Mouse (Mus musculus): ENCODE measurements around the gene Ppp4c.
A peak's percentile ranks its signal among the peaks of the same experiment; 100 is the strongest.

Gene Ppp4c

DNA sequence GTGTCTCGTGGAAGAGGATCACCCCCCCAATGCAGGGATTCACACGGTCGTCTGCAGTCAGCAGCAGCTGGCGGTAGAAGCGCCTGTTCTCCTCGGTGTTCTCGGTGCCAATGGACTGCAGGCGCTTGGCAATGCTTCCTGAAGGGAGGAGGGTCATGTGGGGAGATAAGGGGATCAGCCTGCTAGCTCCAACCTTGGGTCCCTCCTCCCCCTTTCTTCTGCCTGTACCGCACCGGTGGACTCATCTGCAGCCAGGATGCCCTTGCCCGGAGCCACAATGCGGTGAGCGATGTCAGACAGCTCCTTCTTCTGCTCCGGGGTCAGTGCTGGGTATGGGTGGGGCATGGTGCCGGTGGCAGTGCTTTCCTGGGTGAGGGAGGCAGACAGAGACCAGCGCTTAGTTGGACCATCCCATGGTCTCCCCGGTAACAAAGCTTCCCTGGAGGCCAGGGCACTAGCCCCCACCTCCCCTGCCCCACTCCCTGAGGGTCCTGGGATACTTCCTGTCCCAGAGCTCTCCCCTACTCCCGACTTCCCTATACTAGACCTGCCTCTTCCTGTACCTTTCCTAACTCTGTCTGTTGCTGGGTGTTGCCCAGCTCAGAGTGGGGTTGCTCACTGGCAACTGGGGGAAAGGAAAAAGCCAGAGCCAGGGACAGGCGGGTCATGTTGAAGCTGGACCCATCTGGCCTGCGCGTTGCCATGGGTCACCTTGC is 5.3 kb upstream of the Ppp4c start, which contains the start of gene Fam57b:
Fam57b (plus strand) TSS at position 258 of the 716 bp plus-strand sequence.
- DNase-seq (ENCODE audit: low read depth, low spot score), result no peak
- no peaks in the 10 kb centered on the region for H3K27me3 ChIP-seq (ENCODE audit: control insufficient read depth, insufficient read depth, low read length, poor library complexity, severe bottlenecking)

DNA sequence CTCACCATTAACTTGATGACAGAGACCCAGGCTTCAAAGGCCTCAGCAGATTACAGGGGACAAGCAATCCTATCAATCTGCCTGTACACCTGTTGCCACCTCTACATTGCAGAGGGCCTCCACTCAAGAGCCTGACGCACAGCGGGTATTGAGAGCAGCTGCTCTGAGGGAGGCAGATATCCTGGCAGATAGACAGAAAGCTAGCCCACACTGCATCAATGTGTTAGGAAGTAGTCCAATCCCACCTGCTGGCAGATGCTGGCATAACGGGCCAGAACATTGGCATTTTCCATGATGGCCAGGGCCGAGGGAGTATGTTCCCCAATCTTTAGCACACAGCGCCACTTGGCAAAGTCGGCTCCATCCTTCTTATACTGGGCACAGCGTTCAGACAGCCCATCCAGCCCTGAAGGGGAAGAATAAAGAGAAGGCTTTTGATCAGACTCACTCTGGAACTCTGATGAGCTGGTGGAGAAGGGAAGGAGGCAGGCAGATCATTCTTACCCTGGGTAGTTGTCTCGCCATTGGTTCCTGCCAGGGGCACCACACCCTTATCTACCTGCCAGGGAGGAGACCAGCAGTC is 4.1 kb upstream of the Ppp4c start:
- H3K27me3 ChIP-seq (ENCODE audit: control insufficient read depth, insufficient read depth, low read length, poor library complexity, severe bottlenecking), result no peaks in the 10 kb centered on the region
- DNase-seq (ENCODE audit: low read depth, low spot score), result peak; percentile 55
- H3K36me3 ChIP-seq (ENCODE audit: control insufficient read depth, insufficient read depth, low read length, poor library complexity, severe bottlenecking), result peaks cover 6% of the 10 kb centered on the region

More for the DNA sequence above, 5.3 kb upstream of the Ppp4c start, which contains the start of gene Fam57b:
- H3K36me3 ChIP-seq (ENCODE audit: control insufficient read depth, insufficient read depth, low read length, poor library complexity, severe bottlenecking), result peaks cover 6% of the 10 kb centered on the region

DNA sequence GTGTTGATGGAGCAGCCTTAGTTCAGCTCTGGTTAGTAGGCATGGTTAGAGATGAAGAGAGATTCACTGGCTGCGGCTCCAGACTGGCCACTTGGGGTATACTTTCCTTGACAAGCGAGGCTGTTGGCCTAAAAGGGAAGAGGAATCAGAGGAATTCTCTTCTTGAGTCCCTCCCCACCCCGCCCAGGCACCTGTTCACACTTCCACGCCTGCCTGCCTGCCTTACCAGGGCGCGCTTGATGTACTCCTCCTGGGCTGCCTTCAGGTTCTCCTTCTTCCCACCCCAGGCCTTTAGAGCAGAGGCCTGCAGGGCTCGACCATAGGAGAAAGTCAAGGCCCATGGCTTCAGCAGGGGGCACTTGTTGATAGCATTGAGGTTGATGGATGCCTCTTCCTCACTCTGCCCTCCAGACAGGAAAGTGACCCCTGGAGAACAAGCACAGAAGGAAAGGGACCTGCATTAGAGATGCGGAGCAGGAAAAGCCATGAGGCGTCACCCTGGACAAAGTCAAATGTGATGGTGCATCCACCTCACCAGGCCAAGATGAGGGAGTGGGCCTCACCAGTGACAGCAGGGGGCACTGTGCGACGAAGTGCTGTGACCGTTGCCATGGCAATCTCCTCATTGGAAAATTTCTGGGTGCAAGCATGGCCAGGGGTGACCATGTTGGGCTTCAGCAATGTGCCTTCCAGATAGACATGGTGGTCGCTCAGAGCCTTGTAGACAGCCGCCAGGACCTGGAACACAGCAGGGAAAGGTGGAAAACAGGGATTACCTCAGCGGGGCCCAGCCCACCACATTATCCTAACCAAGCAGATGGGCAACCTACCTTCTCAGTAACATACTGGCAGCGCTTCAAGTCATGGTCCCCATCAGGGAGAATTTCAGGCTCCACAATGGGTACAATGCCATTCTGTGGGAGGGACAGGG is 3.4 kb upstream of the Ppp4c start:
- DNase-seq (ENCODE audit: low read depth, low spot score), result no peak
- Histone ChIP-seq H3K27me3 (ENCODE audit: control insufficient read depth, insufficient read depth, low read length, poor library complexity, severe bottlenecking) (no peaks in the 10 kb centered on the region), H3K36me3 (ENCODE audit: control insufficient read depth, insufficient read depth, low read length, poor library complexity, severe bottlenecking) (peaks cover 6% of the 10 kb centered on the region)

DNA sequence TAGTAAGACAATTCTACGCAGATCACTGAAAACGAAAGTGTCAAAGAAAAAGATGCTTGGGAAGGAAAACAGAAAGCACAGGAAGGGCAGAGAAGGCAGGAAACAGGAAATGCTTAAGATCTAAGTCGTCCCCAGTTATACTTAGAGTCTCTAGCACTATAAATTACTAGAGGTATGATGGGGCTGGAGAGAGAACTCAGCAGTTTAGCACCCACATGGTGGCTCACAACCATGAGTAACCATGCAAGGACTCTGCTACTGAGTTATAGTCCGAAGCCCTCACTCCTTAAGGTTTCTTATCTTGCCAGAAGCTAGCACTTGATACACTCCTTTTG is 1.9 kb upstream of the Ppp4c start:
- no peak for DNase-seq (ENCODE audit: low read depth, low spot score)
- H3K27me3 ChIP-seq (ENCODE audit: control insufficient read depth, insufficient read depth, low read length, poor library complexity, severe bottlenecking), result no peaks in the 10 kb centered on the region
- peaks cover 9% of the 10 kb centered on the region for H3K36me3 ChIP-seq (ENCODE audit: control insufficient read depth, insufficient read depth, low read length, poor library complexity, severe bottlenecking)

DNA sequence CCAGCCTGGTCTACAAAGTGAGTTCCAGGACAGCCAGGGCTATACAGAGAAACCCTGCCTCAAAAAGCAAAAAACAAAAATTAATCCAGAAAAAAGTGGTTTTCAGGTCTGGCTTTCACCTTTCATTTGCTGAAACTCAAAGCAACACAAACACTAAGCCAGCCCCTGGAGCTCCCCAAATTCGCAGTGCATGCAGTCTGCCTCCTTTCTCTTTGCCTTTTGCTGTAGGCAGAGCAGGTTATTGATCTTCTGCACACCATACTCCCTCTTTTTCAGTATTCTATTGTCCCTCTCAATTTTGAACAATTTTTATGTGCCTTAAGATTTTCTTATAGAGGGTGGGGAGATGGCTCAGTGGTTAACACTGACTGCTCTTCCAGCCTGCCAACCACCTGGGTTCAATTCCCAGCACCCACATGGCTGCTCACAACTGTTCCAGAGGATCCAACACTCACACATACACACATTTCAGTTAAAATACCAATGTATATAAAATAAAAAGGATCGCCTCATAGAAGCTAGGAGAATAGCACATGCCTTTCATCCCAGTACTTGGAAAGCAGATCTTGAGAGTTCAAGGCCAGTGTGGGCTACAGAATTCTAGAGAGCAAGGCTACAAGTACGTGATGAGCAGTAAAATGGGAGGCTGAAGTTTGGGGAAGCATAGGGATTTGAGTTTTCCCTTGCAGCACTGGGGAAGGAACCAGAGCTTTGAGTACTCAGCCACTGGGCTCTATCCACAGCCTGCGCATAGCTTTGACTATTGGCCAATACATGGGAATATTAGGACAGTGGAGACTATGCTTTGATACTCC is 1.4 kb upstream of the Ppp4c start:
- Histone ChIP-seq H3K36me3 (ENCODE audit: control insufficient read depth, insufficient read depth, low read length, poor library complexity, severe bottlenecking) (peaks cover 10% of the 10 kb centered on the region), H3K27me3 (ENCODE audit: control insufficient read depth, insufficient read depth, low read length, poor library complexity, severe bottlenecking) (no peaks in the 10 kb centered on the region)
- no peak for DNase-seq (ENCODE audit: low read depth, low spot score)

DNA sequence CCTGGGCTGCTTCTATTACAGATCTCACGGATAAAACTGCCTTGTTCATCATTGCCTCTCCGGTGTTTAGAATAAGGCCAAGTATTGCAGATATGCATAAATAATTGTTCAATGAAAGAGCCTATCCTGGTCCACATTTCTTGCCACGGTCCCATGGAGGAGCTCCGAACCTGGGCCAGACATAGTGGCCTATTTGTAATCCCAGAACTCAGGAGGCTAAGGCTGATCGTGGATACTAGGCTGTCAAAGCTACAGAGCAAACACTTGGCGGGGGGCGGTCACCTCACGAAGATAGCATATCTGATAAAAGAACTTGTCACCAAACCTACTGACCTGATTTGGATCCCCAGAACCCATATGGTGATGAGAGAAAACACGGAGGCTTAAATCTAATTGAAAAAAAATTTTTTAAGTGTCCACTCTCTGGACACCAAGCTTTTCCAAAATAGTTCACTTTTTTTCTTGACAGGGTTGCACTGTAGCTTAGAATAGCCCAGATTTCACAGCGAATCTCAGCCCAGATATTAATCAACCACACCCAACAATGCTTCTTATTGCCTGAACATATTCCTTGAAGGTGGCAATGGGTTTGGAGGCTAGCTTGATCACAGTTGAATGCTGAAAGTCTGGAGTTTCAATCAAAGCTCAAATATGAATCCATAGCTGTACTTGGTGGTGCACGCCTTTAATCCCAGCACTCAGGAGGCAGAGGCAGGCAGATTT is 586 bp upstream of the Ppp4c start:
- Histone ChIP-seq H3K36me3 (ENCODE audit: control insufficient read depth, insufficient read depth, low read length, poor library complexity, severe bottlenecking) (peaks cover 12% of the 10 kb centered on the region), H3K27me3 (ENCODE audit: control insufficient read depth, insufficient read depth, low read length, poor library complexity, severe bottlenecking) (no peaks in the 10 kb centered on the region)
- DNase-seq (ENCODE audit: low read depth, low spot score), result no peak

DNA sequence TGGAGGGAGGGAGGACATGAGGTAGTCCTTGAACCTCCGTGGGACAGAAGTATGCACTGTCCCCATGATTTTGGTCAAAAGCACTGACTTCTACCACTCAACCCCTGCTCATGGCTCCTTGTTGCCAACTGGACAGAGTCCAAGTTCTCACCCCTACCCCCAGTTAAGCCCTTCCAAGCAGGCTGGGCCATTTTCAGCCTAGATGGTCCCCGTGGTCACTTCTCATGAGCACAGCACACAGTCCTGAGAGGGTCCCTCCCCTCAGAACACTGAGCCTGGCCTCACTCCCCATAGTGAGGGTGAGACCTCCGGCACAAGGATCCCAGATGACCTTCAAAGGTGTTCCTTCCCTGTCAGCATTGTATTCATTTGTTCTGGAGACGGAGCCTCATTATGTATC is 3.2 kb downstream of the Ppp4c start:
- Histone ChIP-seq H3K36me3 (ENCODE audit: control insufficient read depth, insufficient read depth, low read length, poor library complexity, severe bottlenecking) (peaks cover 9% of the 10 kb centered on the region), H3K27me3 (ENCODE audit: control insufficient read depth, insufficient read depth, low read length, poor library complexity, severe bottlenecking) (no peaks in the 10 kb centered on the region)
- no peak for DNase-seq (ENCODE audit: low read depth, low spot score)

DNA sequence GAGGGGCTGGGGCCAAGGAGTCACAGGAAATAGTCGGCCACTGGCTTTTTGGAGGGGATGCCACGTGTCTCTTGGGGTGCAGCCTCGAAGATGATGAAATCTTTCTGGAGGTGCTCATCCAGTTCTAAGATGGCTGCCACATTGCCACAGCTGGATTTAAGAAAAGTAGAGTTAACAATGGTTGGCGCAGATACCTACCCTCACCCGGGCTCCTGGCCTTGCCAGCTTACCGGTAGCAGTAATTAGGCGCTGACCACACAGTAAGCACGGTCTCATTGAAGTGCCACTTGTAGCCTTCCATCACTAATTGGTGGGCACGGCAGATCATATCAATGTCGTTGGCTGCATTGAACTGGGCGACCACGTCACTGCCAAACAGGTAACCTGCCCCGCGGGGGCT is 6.2 kb downstream of the Ppp4c start:
- DNase-seq (ENCODE audit: low read depth, low spot score), result no peak
- peaks cover 9% of the 10 kb centered on the region for H3K36me3 ChIP-seq (ENCODE audit: control insufficient read depth, insufficient read depth, low read length, poor library complexity, severe bottlenecking)
- H3K27me3 ChIP-seq (ENCODE audit: control insufficient read depth, insufficient read depth, low read length, poor library complexity, severe bottlenecking), result no peaks in the 10 kb centered on the region

DNA sequence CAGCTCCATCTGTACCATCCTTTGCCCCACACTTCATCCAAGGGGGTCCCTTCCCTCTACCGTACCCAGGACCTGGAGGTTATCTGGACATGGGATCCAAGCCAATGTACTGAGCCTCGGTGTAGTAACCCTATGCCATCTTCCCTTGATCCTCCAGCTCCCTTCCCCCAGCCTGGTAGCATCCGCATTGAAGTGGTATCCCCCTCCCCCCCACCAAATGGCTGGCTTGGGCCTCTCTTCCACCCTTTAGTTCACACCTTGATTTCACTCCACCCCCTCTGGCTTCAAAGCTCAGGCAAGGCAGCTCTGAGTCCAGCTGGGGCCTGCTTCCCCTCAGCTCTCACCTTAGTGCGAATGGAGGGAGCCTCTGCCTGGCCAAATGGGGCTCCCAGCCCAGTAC is 7.2 kb downstream of the Ppp4c start:
- H3K36me3 ChIP-seq (ENCODE audit: control insufficient read depth, insufficient read depth, low read length, poor library complexity, severe bottlenecking), result peaks cover 9% of the 10 kb centered on the region

DNA sequence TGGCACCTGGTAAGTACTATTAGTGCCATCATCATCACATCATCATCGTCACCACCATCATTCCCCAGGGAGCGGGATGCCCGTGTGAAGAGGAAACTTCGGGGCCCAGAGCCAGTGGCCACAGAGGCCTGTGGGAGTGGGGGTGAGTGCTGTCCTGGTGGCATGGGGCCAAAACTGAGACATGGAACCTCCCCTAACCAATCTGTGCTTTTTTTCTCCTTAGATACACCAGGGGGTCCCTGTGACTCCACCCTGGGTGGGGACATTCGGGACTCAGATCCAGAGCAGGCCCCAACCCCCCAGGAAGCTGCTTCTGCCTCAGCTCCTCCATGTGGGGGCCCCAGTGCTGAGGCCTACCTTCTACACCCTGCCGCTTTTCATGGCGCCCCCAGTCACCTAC is 7.8 kb downstream of the Ppp4c start:
- DNase-seq (ENCODE audit: low read depth, low spot score), result no peak
- Histone ChIP-seq H3K36me3 (ENCODE audit: control insufficient read depth, insufficient read depth, low read length, poor library complexity, severe bottlenecking) (peaks cover 9% of the 10 kb centered on the region), H3K27me3 (ENCODE audit: control insufficient read depth, insufficient read depth, low read length, poor library complexity, severe bottlenecking) (no peaks in the 10 kb centered on the region)

More for the DNA sequence above, 7.2 kb downstream of the Ppp4c start:
- DNase-seq (ENCODE audit: low read depth, low spot score), result no peak
- H3K27me3 ChIP-seq (ENCODE audit: control insufficient read depth, insufficient read depth, low read length, poor library complexity, severe bottlenecking), result no peaks in the 10 kb centered on the region

DNA sequence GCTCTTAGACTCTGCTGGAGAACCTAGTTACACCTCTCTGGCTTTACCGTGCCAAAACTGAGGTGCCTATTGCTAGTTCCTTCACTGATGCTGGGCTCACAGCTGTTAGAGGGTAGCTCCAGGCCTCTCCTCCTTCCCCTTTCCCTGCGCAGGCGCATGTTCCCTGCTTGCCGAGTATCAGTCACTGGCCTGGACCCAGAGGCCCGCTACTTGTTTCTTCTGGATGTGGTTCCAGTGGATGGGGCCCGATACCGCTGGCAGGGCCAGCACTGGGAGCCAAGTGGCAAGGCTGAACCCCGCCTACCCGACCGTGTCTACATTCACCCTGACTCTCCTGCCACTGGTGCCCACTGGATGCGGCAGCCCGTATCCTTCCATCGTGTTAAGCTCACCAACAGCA is 9.6 kb downstream of the Ppp4c start:
- Histone ChIP-seq H3K27me3 (ENCODE audit: control insufficient read depth, insufficient read depth, low read length, poor library complexity, severe bottlenecking) (no peaks in the 10 kb centered on the region), H3K36me3 (ENCODE audit: control insufficient read depth, insufficient read depth, low read length, poor library complexity, severe bottlenecking) (peaks cover 8% of the 10 kb centered on the region)
- no peak for DNase-seq (ENCODE audit: low read depth, low spot score)

DNA sequence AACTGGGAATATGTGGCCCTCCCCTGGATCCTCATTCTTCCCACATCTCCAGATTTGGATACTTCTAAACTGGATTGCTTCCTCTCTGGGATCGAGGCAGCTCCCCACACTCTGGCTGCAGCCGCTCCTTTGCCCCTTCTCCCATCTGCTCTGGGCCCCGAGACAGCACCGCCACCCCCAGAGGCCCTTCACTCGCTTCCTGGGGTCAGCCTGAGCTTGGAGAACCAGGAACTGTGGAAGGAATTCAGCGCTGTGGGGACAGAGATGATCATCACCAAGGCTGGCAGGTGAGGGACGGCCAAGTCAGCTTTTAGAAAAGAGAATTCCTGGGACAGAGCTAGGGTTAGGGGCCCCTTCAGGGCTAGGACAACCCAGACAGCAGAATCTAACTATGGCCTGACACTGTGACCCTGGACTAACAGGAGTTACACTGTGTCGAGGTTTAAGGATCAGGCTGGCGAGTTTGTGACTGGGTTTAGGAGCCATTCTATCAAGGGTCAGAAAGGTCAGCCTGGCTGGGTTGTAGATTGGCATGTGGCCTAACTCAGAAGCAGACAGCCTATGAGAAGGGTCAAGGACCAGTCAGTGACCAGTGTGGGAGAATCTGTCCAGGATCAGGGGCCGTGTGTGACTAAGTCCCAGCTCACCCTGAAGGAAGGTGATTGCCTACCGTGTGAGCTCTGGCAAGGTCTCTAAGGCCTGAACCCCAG is 10.5 kb downstream of the Ppp4c start:
- Histone ChIP-seq H3K36me3 (ENCODE audit: control insufficient read depth, insufficient read depth, low read length, poor library complexity, severe bottlenecking) (peaks cover 8% of the 10 kb centered on the region), H3K27me3 (ENCODE audit: control insufficient read depth, insufficient read depth, low read length, poor library complexity, severe bottlenecking) (no peaks in the 10 kb centered on the region)
- no peak for DNase-seq (ENCODE audit: low read depth, low spot score)

DNA sequence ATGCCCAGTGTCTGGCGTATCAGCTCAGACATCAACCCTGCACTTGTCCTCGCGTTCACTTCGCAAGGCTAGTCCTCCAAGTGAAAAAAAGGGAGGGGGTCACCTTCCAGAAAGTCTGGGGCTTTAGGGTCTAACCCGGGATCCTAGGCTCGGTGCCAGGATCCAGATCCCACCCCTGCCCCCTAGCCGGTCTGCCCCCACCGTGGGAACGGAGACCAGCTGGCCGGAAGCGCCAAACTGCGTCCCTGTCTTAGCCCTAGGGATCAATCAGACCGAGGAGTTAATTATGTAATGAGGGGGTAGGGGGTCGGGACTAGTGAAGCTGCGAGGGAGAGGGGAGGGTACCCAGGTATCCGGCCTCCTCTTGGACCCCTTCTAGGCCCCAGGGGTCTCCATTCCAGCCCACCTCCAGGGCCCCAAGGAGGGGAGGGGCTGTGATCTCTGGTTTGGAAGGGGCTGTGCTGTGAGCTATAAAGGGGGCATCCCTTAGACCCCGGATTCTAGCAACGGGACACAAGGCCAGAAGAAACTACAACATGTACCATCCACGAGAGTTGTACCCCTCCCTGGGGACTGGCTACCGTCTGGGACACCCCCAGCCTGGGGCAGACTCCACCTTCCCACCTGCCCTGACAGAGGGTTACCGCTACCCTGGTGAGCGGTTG is 11.2 kb downstream of the Ppp4c start, which contains the start of gene Tbx6:
Tbx6 (plus strand) TSS at position 513 of the 665 bp plus-strand sequence.
- DNase-seq (ENCODE audit: low read depth, low spot score), result no peak
- Histone ChIP-seq H3K36me3 (ENCODE audit: control insufficient read depth, insufficient read depth, low read length, poor library complexity, severe bottlenecking) (peaks cover 8% of the 10 kb centered on the region), H3K27me3 (ENCODE audit: control insufficient read depth, insufficient read depth, low read length, poor library complexity, severe bottlenecking) (no peaks in the 10 kb centered on the region)
